Mouse (Mus musculus): ENCODE data around the gene Fsip1. TPM values are rescaled to one million over a fixed set of nuclear protein-coding genes. Genes with fewer than 3 reads are reported as not detected.

Gene Fsip1
- polyA plus RNA-seq, 1 experiment from 2014 or later: 3.4 TPM

DNA sequence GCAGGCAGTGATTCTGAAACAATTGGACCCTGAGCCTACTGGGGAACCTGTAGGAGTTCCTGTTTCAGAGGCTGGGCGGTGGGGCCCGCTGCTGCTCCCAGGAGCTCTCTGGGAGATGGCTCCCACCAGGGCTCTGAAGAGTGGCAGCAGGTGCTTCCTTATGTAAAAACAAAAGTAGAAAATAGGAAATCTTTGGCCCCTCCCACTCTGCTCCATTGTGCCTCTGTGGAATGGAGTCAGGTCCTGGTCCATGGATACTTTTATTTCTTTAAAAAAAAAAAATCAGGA, 7.1 kb upstream of the Fsip1 start:
- H3K27me3 ChIP-seq (ENCODE audit: control insufficient read depth, insufficient read depth, low read length): no peaks in the 10 kb centered on the region
- no peak overlapping the region for H3K9ac ChIP-seq (replicated peaks; ENCODE audit: low read depth, low read length)
- no peak overlapping the region for H3K4me3 ChIP-seq (ENCODE audit: low read depth, low read length)
- H3K27ac ChIP-seq (ENCODE audit: low read depth, low read length): no peak overlapping the region
- H3K9me3 ChIP-seq (ENCODE audit: control insufficient read depth, low read length): no peaks in the 10 kb centered on the region
- H3K4me1 ChIP-seq (ENCODE audit: control insufficient read depth, insufficient read depth, low read length): no peaks in the 10 kb centered on the region
- 39% methylated on average over 2 of the region's 2 CpGs for WGBS
- no peak for ATAC-seq (ENCODE audit: low read depth)
- no peaks in the 10 kb centered on the region for H3K36me3 ChIP-seq (ENCODE audit: control insufficient read depth, insufficient read depth, low read length)
- no peak overlapping the region for H3K4me2 ChIP-seq (ENCODE audit: low read depth, low read length)

DNA sequence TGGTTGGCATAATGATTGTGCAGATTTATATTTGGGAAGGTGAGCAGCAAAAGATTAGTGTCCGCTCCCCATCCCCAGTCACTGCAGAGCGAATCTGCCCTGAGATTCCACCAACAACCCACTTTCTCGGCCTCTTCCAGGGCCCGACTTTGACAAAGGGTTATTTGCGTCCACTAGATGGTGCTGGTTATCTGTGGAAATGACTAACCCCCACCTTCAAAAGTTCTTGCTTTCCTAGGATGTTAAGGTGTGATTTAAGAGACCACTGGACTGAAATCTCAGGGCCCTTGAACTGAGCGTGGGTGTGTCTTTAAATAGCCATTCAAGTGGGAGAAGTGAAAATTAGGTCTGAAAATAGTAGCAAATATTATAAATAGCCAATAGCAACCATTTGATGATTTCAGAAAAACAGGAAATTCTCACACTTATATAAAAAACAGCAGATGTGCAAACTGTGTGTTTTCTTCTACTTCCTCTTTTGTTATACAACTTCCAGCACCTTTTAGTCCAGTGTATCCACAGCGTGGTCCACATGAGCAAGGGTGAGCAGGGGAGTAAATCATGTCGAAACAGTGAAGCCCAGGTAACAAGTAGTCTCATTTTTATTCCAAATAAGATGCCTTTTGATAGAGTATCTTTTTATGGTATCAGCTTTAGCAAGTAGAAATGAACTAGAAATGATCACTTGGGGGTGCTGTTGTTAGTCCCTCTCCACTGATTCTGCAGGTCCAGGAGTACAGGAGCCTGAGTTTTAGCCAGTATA, 6.6 kb upstream of the Fsip1 start:
- no peak overlapping the region for H3K4me2 ChIP-seq (ENCODE audit: low read depth, low read length)
- H3K36me3 ChIP-seq (ENCODE audit: control insufficient read depth, insufficient read depth, low read length): no peaks in the 10 kb centered on the region
- 20% methylated on average over 8 of the region's 8 CpGs for WGBS
- no peak overlapping the region for H3K27ac ChIP-seq (ENCODE audit: low read depth, low read length)
- no peaks in the 10 kb centered on the region for H3K9me3 ChIP-seq (ENCODE audit: control insufficient read depth, low read length)
- no peak overlapping the region for H3K9ac ChIP-seq (replicated peaks; ENCODE audit: low read depth, low read length)
- peak; percentile 81 for ATAC-seq (ENCODE audit: low read depth)
- no peaks in the 10 kb centered on the region for H3K4me1 ChIP-seq (ENCODE audit: control insufficient read depth, insufficient read depth, low read length)
- H3K27me3 ChIP-seq (ENCODE audit: control insufficient read depth, insufficient read depth, low read length): no peaks in the 10 kb centered on the region
- H3K4me3 ChIP-seq (ENCODE audit: low read depth, low read length): no peak overlapping the region

GRCm38 (mm10) chr2:118262673-118263072, 5.9 kb upstream of the Fsip1 start:
- no peak overlapping the region for H3K4me3 ChIP-seq (ENCODE audit: low read depth, low read length)
- no peak overlapping the region for H3K27ac ChIP-seq (ENCODE audit: low read depth, low read length)
- no peak overlapping the region for H3K4me2 ChIP-seq (ENCODE audit: low read depth, low read length)
- no peaks in the 10 kb centered on the region for H3K4me1 ChIP-seq (ENCODE audit: control insufficient read depth, insufficient read depth, low read length)
- H3K27me3 ChIP-seq (ENCODE audit: control insufficient read depth, insufficient read depth, low read length): no peaks in the 10 kb centered on the region
- no peaks in the 10 kb centered on the region for H3K36me3 ChIP-seq (ENCODE audit: control insufficient read depth, insufficient read depth, low read length)
- no peaks in the 10 kb centered on the region for H3K9me3 ChIP-seq (ENCODE audit: control insufficient read depth, low read length)
- WGBS: 58% methylated on average over 8 of the region's 8 CpGs
- no peak overlapping the region for H3K9ac ChIP-seq (replicated peaks; ENCODE audit: low read depth, low read length)
- no peak for ATAC-seq (ENCODE audit: low read depth)

DNA sequence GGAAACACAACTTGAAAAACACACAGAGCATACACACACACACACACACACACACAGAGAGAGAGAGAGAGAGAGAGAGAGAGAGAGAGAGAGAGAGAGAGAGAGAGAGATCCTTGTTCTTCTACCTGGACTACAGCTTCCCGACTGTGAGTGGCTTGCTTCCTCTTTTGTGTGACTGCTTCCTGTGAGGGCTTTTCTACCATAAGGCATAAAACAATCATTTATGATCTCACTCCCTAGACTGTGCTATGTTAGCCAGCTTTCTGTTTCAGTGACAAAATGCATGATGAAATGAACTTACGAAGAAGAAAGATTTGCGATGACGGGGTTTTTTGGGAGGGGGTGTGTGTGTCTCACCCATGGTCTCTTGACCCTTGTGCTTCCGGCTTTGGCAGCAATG, 3.0 kb upstream of the Fsip1 start:
- H3K9me3 ChIP-seq (ENCODE audit: control insufficient read depth, low read length): no peaks in the 10 kb centered on the region
- 82% methylated on average over 5 of the region's 5 CpGs for WGBS
- H3K36me3 ChIP-seq (ENCODE audit: control insufficient read depth, insufficient read depth, low read length): no peaks in the 10 kb centered on the region
- no peaks in the 10 kb centered on the region for H3K4me1 ChIP-seq (ENCODE audit: control insufficient read depth, insufficient read depth, low read length)
- no peak overlapping the region for H3K9ac ChIP-seq (replicated peaks; ENCODE audit: low read depth, low read length)
- H3K27me3 ChIP-seq (ENCODE audit: control insufficient read depth, insufficient read depth, low read length): no peaks in the 10 kb centered on the region
- no peak overlapping the region for H3K4me2 ChIP-seq (ENCODE audit: low read depth, low read length)
- H3K27ac ChIP-seq (ENCODE audit: low read depth, low read length): no peak overlapping the region
- H3K4me3 ChIP-seq (ENCODE audit: low read depth, low read length): no peak overlapping the region
- ATAC-seq (ENCODE audit: low read depth): no peak

DNA sequence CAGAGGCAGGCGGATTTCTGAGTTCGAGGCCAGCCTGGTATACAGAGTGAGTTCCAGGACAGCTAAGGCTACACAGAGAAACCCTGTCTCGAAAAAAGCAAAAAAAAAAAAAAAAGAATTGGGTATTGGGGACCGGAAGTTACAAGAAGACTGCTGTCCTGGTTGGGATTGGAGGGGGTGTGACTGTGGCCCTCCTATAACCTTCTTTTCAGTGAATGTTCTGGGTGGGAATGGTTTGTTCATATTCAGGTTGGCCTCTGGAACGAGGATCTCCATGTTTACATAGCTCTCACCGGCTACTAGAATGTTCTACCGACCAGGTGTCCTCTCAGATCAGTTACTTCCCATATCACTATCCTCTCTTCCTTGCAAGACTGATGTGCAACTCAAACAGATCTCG, 328 bp upstream of the Fsip1 start:
- Histone ChIP-seq H3K27me3 (ENCODE audit: control insufficient read depth, insufficient read depth, low read length) (no peaks in the 10 kb centered on the region), H3K9me3 (ENCODE audit: control insufficient read depth, low read length) (no peaks in the 10 kb centered on the region), H3K4me1 (ENCODE audit: control insufficient read depth, insufficient read depth, low read length) (no peaks in the 10 kb centered on the region), H3K36me3 (ENCODE audit: control insufficient read depth, insufficient read depth, low read length) (no peaks in the 10 kb centered on the region), H3K9ac (replicated peaks; ENCODE audit: low read depth, low read length) (no peak overlapping the region), H3K4me2 (ENCODE audit: low read depth, low read length) (peak overlapping the region; percentile 56; the same call in 1 of the 2 replicates), H3K4me3 (ENCODE audit: low read depth, low read length) (peak overlapping the region; percentile 35), H3K27ac (ENCODE audit: low read depth, low read length) (no peak overlapping the region)
- 69% methylated on average over 8 of the region's 8 CpGs for WGBS
- no peak for ATAC-seq (ENCODE audit: low read depth)

- Histone ChIP-seq H3K9me3 (ENCODE audit: control insufficient read depth, low read length) (no peaks in the 10 kb centered on the region), H3K4me2 (ENCODE audit: low read depth, low read length) (no peak overlapping the region), H3K27ac (ENCODE audit: low read depth, low read length) (no peak overlapping the region), H3K4me3 (ENCODE audit: low read depth, low read length) (no peak overlapping the region), H3K27me3 (ENCODE audit: control insufficient read depth, insufficient read depth, low read length) (no peaks in the 10 kb centered on the region), H3K4me1 (ENCODE audit: control insufficient read depth, insufficient read depth, low read length) (no peaks in the 10 kb centered on the region), H3K36me3 (ENCODE audit: control insufficient read depth, insufficient read depth, low read length) (no peaks in the 10 kb centered on the region), H3K9ac (replicated peaks; ENCODE audit: low read depth, low read length) (no peak overlapping the region)
- no peak for ATAC-seq (ENCODE audit: low read depth)
- 10% methylated on average over 8 of the region's 8 CpGs for WGBS
Measured at GRCm38 (mm10) chr2:118254516-118254915, 2.2 kb downstream of the Fsip1 start.

- 81% methylated on average over 12 of the region's 12 CpGs for whole genome bisulfite sequencing
- Histone ChIP-seq H3K36me3 (ENCODE audit: control insufficient read depth, insufficient read depth, low read length) (no peaks in the 10 kb centered on the region), H3K4me3 (ENCODE audit: low read depth, low read length) (no peak overlapping the region), H3K9me3 (ENCODE audit: control insufficient read depth, low read length) (no peaks in the 10 kb centered on the region), H3K4me2 (ENCODE audit: low read depth, low read length) (no peak overlapping the region), H3K4me1 (ENCODE audit: control insufficient read depth, insufficient read depth, low read length) (no peaks in the 10 kb centered on the region), H3K27me3 (ENCODE audit: control insufficient read depth, insufficient read depth, low read length) (no peaks in the 10 kb centered on the region), H3K27ac (ENCODE audit: low read depth, low read length) (no peak overlapping the region), H3K9ac (replicated peaks; ENCODE audit: low read depth, low read length) (no peak overlapping the region)
- ATAC-seq (ENCODE audit: low read depth): no peak
Measured at GRCm38 (mm10) chr2:118248966-118249365, 7.8 kb downstream of the Fsip1 start.

DNA sequence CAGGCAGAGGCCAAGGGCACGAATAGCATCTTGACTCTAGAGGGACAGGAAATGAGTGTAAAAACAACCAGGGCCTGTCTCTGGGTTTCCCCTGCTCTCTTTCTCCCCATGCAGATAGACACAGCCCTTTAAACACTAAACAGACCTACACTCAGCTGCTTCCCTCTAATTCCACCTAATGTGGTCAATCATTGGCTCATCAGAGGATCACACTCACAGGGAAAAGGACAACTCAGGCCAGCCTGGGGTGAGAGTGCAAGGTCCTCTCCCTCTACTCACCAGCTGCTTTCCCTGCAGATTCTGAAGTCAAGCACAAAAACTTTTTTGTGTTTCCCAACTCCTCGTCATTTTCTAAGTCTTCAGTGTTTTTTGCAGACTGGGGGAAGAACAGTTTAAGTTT, 8.8 kb downstream of the Fsip1 start:
- Histone ChIP-seq H3K36me3 (ENCODE audit: control insufficient read depth, insufficient read depth, low read length) (no peaks in the 10 kb centered on the region), H3K27me3 (ENCODE audit: control insufficient read depth, insufficient read depth, low read length) (no peaks in the 10 kb centered on the region), H3K4me1 (ENCODE audit: control insufficient read depth, insufficient read depth, low read length) (no peaks in the 10 kb centered on the region), H3K27ac (ENCODE audit: low read depth, low read length) (no peak overlapping the region), H3K9ac (replicated peaks; ENCODE audit: low read depth, low read length) (no peak overlapping the region), H3K9me3 (ENCODE audit: control insufficient read depth, low read length) (no peaks in the 10 kb centered on the region), H3K4me3 (ENCODE audit: low read depth, low read length) (no peak overlapping the region), H3K4me2 (ENCODE audit: low read depth, low read length) (no peak overlapping the region)
- 70% methylated on average over 2 of the region's 2 CpGs for WGBS
- ATAC-seq (ENCODE audit: low read depth): no peak

GRCm38 (mm10) chr2:118245914-118246313, 10.9 kb downstream of the Fsip1 start:
- Histone ChIP-seq H3K36me3 (ENCODE audit: control insufficient read depth, insufficient read depth, low read length) (no peaks in the 10 kb centered on the region), H3K27ac (ENCODE audit: low read depth, low read length) (no peak overlapping the region), H3K4me1 (ENCODE audit: control insufficient read depth, insufficient read depth, low read length) (no peaks in the 10 kb centered on the region), H3K27me3 (ENCODE audit: control insufficient read depth, insufficient read depth, low read length) (no peaks in the 10 kb centered on the region), H3K4me2 (ENCODE audit: low read depth, low read length) (no peak overlapping the region), H3K9me3 (ENCODE audit: control insufficient read depth, low read length) (no peaks in the 10 kb centered on the region), H3K9ac (replicated peaks; ENCODE audit: low read depth, low read length) (no peak overlapping the region), H3K4me3 (ENCODE audit: low read depth, low read length) (no peak overlapping the region)
- WGBS: 10% methylated on average over 10 of the region's 10 CpGs
- peak; percentile 78; the same call in 1 of the 2 replicates for ATAC-seq (ENCODE audit: low read depth)

Data from neural tube, embryonic 14.5 days (tissue).